Comparison of ENCODE assay signal across 8 mouse cellular contexts in the genomic region with DNA sequence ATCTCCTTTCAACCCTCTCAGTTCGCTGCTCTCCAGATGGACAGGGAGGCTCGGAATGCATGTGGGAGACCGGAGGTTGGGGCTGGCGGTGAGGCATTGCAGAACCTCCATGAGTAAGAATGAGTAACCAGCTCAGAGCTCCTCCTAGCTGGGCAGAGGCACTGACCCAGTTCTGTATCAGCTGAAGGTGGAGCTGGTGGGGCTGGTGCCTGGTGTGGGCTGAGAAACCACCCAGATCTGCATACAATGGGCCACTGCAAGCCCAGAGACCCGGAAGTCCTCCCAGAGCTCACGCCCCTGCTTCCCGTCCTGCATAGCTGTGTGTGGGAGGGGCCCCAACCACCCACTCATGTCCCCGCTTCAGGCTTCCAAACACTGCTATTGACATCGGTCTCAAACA. TPM values are rescaled to one million over a fixed set of nuclear protein-coding genes. Genes with fewer than 3 reads are reported as not detected.
DNase-seq lines count a peak whose midpoint lies in the region; ATAC-seq and TF ChIP-seq lines count a peak whose summit lies in the region.

No protein-coding gene starts in this region.

- H3K27ac ChIP-seq in spleen, adult 2 months (ENCODE audit: insufficient read depth, low read length): peak overlapping the region; percentile 65
- H3K27ac ChIP-seq in brown adipose tissue, adult 24 weeks (replicated peaks; ENCODE audit: low read depth, low read length): peak overlapping the region; percentile 75
- peak overlapping the region; percentile 77 for H3K27ac ChIP-seq in limb, embryonic 15.5 days
- no peak overlapping the region for H3K27ac ChIP-seq in layer of hippocampus, adult 2 months
- H3K27ac ChIP-seq in forebrain, embryonic 15.5 days (replicated peaks): no peak overlapping the region

- intact Hi-C loops in heart, postnatal 25 days (cut with DNase I): loop anchor here (1.0 to 2.0 kb wide), 2 partner anchors 19 to 49 kb away; no protein-coding TSS in a partner anchor

- WGBS in spleen, adult 2 months: 59% methylated on average over 9 of the region's 9 CpGs
- 43% methylated on average over 9 of the region's 9 CpGs for WGBS in limb, embryonic 15.5 days
- WGBS in forebrain, embryonic 15.5 days: 83% methylated on average over 9 of the region's 9 CpGs

- no peak overlapping the region for H3K4me2 ChIP-seq in limb, embryonic 15.5 days
- no peak overlapping the region for H3K4me2 ChIP-seq in forebrain, embryonic 15.5 days (replicated peaks)

- no peaks in the 10 kb centered on the region for H3K27me3 ChIP-seq in spleen, adult 2 months (ENCODE audit: control insufficient read depth, insufficient read depth, low read length)
- no peaks in the 10 kb centered on the region for H3K27me3 ChIP-seq in limb, embryonic 15.5 days
- H3K27me3 ChIP-seq in forebrain, embryonic 15.5 days: no peaks in the 10 kb centered on the region

- peak; percentile 16; the same call in 1 of the 2 replicates for ATAC-seq in limb, embryonic 15.5 days (ENCODE audit: insufficient number of reproducible peaks, low FRiP score, low TSS enrichment, low read depth)
- peak; percentile 55 for ATAC-seq in neutrophil, adult 5-6 weeks (ENCODE audit: extremely low read depth, insufficient number of reproducible peaks, low FRiP score, poor library complexity, severe bottlenecking)
- no peak for ATAC-seq in forebrain, embryonic 15.5 days (replicated peaks)

- TF ChIP-seq POLR2A in spleen, adult 2 months (IDR thresholded peaks at IDR 0.05; ENCODE audit: low read depth, low read length): no peak

- no peak overlapping the region for H3K4me3 ChIP-seq in spleen, adult 2 months (ENCODE audit: extremely low read depth, insufficient read depth, insufficient read length)
- H3K4me3 ChIP-seq in brown adipose tissue, adult 24 weeks (ENCODE audit: insufficient read depth, low read depth, low read length): no peak overlapping the region
- no peak overlapping the region for H3K4me3 ChIP-seq in limb, embryonic 15.5 days
- H3K4me3 ChIP-seq in layer of hippocampus, adult 2 months: no peak overlapping the region
- no peak overlapping the region for H3K4me3 ChIP-seq in forebrain, embryonic 15.5 days

- TF ChIP-seq CTCF in spleen, adult 2 months (IDR thresholded peaks at IDR 0.05; ENCODE audit: extremely low read depth, insufficient read depth, insufficient read length, insufficient replicate concordance): no peak
- no peak for TF ChIP-seq CTCF in layer of hippocampus, adult 2 months (conservative IDR thresholded peaks at IDR 0.05)

- no peaks in the 10 kb centered on the region for H3K36me3 ChIP-seq in spleen, adult 2 months (ENCODE audit: control insufficient read depth, insufficient read depth, low read length)
- H3K36me3 ChIP-seq in limb, embryonic 15.5 days: no peaks in the 10 kb centered on the region
- H3K36me3 ChIP-seq in forebrain, embryonic 15.5 days: no peaks in the 10 kb centered on the region

- DNase-seq in spleen, adult 2 months (ENCODE audit: low read depth in 1 of 2, low spot score in 2 of 2): peak in 1 of 2 experiments; percentile 43
- no peak for DNase-seq in spleen, adult 12 weeks (ENCODE audit: low spot score)
- peak; percentile 75 for DNase-seq in heart, postnatal 25 days (ENCODE audit: low spot score)
- DNase-seq in layer of hippocampus, adult 2 months (ENCODE audit: low spot score in 2 of 2): no peak

- no peak overlapping the region for H3K9ac ChIP-seq in limb, embryonic 15.5 days
- H3K9ac ChIP-seq in forebrain, embryonic 15.5 days (replicated peaks): no peak overlapping the region

- H3K9me3 ChIP-seq in limb, embryonic 15.5 days: no peaks in the 10 kb centered on the region
- no peaks in the 10 kb centered on the region for H3K9me3 ChIP-seq in forebrain, embryonic 15.5 days

- peaks cover 27% of the 10 kb centered on the region; the same call in 1 of the 2 replicates for H3K4me1 ChIP-seq in spleen, adult 2 months (ENCODE audit: control insufficient read depth, insufficient read depth, insufficient read length)
- peaks cover 34% of the 10 kb centered on the region for H3K4me1 ChIP-seq in brown adipose tissue, adult 24 weeks (ENCODE audit: control insufficient read depth, insufficient read depth, insufficient read length, low read length)
- peaks cover 33% of the 10 kb centered on the region for H3K4me1 ChIP-seq in limb, embryonic 15.5 days
- H3K4me1 ChIP-seq in forebrain, embryonic 15.5 days: peaks cover 4% of the 10 kb centered on the region; the same call in 1 of the 2 replicates

RNA-seq across cellular contexts. Expression of a gene that starts 22.0 kb away (rescaled TPM):
- polyA plus RNA-seq in spleen, adult 2 months (2012; rRNA removed): 49.6 and 83.0 TPM in 2 replicates
- 12.0 and 24.3 TPM in 2 replicates for polyA plus RNA-seq in brown adipose tissue, adult 24 weeks (2012; ENCODE audit: insufficient read depth, insufficient read length, missing spikeins)
- total RNA-seq in heart, postnatal 25 days (2021): 10 to 100 TPM; 63.9 to 71.4 TPM
- polyA plus RNA-seq in limb, embryonic 15.5 days (2015; fragmentation: Nextera tagmentation; extraction: Ambion mirVana): 11.0 and 12.8 TPM in 2 replicates
- 65.3 and 69.0 TPM in 2 replicates for total RNA-seq in neutrophil, adult 5-6 weeks (2017)
- 10 to 100 TPM; 53.0 to 60.4 TPM for total RNA-seq in layer of hippocampus, adult 2 months (2021)
- polyA plus RNA-seq in forebrain, embryonic 15.5 days (2015; fragmentation: Nextera tagmentation; extraction: Ambion mirVana): 10.5 and 11.1 TPM in 2 replicates

Comparison
In these comparisons a context has a peak if more than half of its experiments do, and no peak if none do; other contexts are left out.
1. H3K27ac ChIP-seq: peak in spleen, adult 2 months (single experiment), brown adipose tissue, adult 24 weeks (single experiment) and limb, embryonic 15.5 days (single experiment); none in layer of hippocampus, adult 2 months (single experiment) and forebrain, embryonic 15.5 days (single experiment).